Mouse (Mus musculus) left cerebral cortex, postnatal 4 days (tissue): Measurements from ENCODE around the gene Nlrc3. TPM values are rescaled to one million over a fixed set of nuclear protein-coding genes. Genes with fewer than 3 reads are reported as not detected.
"Not testable (repeated sequence)": the region's sequence is repeated elsewhere in the genome, so short reads cannot be mapped to it uniquely, and the experiment has no call there.

Experiments used
- DNase-seq: peaks from one replicate; pipeline ENCODE4 v3.0.0-alpha.2; 2022
- intact Hi-C: fragments of 180-260 bp; cut with DNase I; formaldehyde crosslinking; loops from one replicate; pipeline ENCODE4 v1.15.1; 2025
- total RNA-seq, 2 experiments: library from RNA; stranded (reverse); gene quantifications; 2 replicates each; pipeline ENCODE4 v1.2.3; 2021

Nlrc3 gene
- total RNA-seq: 1 to 10 TPM; 2.6 to 2.9 TPM

DNA sequence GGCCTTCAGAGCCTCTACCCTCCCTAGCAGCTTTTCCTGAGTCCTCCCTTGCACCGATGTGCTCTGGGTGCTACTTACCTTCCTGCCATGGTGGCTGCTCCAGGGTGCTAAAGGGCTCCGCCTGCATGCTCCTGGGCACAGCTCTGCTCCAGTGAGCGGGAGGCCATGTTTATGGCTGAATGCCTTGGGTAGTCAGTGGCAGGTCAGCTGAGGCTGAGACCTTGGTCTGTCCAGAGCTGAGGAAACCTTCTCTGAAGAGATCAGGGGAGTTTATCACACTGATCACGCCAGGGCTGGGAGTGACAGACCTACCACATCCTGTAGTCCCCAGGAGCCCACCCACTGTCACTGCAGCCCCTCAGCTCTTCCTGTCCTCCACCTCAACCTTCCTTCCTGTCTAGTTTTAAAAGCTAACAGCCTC is at the start of gene Nlrc3:
Gene Nlrc3 (minus strand): TSS at position 382 of the 421 bp plus-strand sequence.
- no peak for DNase-seq
- intact Hi-C loops: no loop called here

GRCm38 (mm10) chr16:4022719-4023118 is 46.3 kb upstream of the Nlrc3 start:
- intact Hi-C loops: no loop called here
- no peak for DNase-seq

DNA sequence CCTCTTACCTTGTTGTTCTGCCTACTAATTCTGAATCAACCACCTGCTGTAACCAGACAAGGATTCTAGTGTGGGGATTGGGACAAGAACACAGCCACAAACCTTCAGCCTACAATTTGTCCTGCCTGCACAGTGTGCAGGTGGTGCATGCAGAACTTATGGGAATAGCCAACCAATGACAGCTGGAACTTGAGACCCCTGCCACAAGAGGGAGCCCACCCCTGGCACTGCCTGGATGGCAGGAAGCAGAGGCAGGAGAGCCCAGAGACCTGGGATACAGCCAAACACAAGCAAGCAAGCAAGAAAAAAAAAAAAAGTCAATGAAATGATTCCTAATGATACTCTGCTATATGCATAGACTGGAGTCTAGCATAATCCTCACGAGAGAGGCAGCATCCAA is 44.8 kb upstream of the Nlrc3 start:
- DNase-seq: no peak
- intact Hi-C loops: no loop called here

DNA sequence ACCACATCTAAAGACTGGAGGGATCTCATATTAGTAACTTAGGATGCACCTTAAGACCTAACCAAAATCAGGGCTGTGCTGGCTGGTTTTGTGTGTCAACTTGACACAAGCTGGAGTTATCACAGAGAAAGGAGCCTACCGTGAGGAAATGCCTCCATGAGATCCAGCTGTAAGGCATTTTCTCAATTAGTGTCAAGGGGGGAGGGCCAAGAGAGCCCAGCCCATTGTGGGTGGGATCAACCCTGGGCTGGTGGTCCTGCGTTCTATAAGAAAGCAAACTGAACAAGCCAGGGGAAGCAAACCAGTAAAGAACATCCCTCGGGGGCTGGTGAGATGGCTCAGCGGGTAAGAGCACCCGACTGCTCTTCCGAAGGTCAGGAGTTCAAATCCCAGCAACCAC is 41.0 kb upstream of the Nlrc3 start:
- intact Hi-C loops: not testable (repeated sequence)

DNA sequence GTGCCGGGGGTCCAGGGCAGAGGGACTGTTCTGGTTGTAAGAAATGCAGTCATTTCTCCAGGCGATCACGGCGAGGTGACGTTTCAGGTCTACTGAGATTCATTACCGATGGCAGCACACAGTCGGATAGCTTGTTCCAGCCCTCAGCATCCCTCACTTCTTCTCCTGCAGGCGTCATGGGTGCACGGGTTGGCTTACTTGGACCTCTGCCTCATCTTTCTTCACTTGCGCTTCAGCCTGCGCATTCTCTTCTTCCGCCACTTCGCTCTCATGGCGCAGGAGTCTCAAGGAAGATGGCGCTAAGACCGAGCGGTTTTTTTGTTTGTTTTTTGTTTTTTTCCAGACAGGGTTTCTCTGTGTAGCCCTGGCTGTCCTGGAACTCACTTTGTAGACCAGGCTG is 40.4 kb upstream of the Nlrc3 start:
- intact Hi-C loops, DNase-seq: not testable (repeated sequence)

More for the DNA sequence above, 41.0 kb upstream of the Nlrc3 start:
- DNase-seq: not testable (repeated sequence)

DNA sequence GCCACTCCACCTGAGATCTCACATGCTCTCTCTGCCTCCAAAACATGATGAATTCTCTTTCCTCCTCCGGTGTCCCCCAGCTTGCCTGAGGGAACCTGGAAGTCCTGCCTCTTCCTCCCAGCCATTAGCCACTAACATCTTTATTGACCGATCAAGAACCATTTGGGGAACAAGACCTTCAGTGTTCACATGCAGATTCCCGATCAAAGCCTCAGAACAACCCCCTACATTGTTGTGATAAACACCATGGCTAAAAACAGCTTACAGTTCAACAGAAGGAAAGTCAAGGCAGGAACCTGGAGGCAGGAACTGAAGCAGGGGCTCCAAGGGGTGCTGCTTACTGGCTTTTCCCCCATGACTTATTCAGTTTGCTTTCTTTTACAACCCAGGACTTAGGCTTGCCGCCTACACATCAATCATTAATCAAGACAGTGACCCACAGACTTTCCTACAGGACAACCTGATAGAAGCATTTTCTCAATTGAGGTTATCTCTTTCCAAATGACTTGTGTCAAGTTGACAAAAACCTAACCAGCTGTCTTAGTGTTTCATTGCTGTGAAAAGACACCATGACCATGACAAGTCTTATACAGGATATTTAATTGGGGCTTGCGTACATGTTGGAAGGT is 37.7 kb upstream of the Nlrc3 start:
- DNase-seq: no peak
- intact Hi-C loops: no loop called here

DNA sequence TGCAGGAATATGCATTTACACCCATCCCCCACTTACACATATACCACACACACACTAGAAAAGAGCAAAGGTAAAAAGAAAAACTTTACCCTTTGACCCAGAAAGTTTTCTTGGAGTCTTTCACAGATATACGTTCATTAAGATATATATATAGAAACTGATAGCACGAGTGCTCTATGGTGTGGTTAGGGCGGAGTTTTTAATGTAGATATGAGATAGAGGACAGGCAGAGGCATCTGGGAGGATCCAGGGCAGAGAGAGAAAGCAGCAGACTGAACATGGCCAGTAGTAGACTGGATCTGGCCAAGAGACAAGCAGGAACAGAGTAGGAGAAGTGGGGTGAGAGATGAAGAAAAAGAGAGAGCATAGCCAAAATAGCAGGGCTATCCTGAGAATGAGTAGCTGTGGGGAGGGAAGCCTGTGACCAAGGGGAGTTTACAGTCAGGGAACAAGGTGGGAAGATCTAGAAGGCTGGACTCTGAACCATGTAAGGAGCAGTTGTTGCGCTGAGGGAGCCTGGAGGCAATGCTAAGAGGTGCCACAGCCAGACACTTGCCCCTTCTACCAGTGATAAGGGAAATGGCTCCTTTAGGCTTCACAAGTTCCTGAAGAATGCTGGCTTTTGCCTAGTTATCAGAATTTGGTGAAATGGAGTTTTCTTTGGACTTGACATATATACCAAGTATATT is 36.6 kb upstream of the Nlrc3 start:
- intact Hi-C loops: no loop called here
- no peak for DNase-seq

- intact Hi-C loops: no loop called here
- peak; percentile 96 for DNase-seq
Measured at GRCm38 (mm10) chr16:4003489-4004398, 27.3 kb upstream of the Nlrc3 start, which contains the start of gene Slx4. Slx4 (minus strand) TSS chr16:4003770.

DNA sequence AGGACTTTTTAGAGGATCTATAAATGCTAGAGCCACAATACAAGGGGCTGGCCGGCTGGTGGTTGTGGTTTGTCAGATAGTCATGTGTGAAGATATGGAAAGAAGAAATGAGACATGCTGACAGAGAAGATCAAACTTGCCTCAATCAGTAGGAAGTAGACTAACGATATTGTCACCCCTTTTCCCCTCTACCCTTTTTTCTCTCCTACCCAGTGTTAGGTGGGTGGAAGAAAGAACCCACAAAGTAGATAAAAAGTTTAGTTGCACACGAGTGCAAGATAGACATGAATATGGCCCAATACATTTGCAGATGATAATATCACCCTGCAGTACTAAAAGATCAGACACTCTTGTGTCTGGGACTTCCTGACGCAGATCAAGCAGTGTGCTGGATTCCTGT is 12.0 kb upstream of the Nlrc3 start:
- intact Hi-C loops: no loop called here
- no peak for DNase-seq

DNA sequence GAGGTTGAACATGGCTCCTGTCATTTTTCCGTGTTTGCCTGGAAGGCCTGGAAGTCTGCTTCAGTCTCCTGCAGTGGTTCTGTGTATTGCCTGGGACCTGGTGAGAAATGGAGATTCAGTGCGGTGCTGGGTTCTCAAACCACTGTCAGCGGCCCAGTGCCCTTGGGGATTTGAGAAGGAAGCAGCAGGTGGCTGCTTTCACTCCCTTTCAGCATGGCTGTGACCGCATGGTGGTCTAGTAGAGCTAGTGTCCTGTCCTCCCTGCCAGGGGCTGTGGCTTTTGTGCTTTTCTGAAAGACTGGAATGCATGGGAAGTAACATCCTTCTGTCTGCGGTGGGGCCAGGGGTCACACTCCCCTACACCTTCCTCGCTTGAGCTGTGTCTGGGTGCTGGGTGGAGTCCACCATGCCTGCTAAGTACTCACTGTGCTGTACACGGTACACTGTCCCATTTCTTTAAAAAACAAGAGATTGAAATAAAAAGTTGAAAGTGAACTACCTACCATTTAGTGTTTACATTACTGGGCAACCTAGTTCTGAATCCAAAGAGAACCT is 6.8 kb upstream of the Nlrc3 start:
- no peak for DNase-seq
- intact Hi-C loops: no loop called here

DNA sequence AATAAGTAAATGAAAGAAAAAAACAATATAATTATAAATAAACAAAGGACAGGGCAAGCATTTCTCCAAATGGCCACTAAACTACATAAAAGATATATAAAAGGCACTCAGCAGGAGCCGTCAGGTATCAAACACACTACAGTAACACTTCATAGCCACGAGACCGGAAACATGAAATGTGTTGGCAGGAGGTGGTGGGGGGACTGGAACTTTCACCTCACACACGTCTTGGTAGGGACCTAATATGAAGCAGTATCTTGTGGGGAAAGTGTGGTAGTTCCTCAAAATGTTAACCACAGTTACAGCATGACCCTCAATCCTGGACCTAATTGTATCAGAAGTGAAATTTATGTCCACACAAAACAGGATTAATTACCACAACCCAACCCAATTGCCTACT is 5.7 kb upstream of the Nlrc3 start:
- intact Hi-C loops: no loop called here
- DNase-seq: no peak

DNA sequence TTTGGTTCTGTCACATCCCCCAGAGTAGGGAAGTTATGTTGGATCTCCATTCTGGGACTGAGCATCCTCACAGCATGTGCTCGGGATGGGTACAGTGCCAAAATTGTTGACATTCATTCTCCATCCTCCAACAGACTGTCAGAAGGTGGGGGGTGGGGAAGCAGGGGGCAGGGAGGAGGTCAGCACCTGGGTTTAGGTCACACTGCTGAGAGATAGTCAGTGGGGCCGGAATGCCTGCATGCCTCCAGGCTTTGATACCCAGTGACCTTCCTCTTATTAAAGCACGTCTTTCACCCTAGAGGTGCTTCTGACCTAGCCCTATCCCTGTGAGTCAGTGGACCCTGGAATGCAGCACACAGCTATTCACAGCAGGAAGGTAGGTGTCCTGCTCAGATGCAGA is 280 bp upstream of the Nlrc3 start:
- DNase-seq: no peak
- intact Hi-C loops: no loop called here

GRCm38 (mm10) chr16:3975658-3976057 is 774 bp downstream of the Nlrc3 start:
- DNase-seq: no peak
- intact Hi-C loops: no loop called here

DNA sequence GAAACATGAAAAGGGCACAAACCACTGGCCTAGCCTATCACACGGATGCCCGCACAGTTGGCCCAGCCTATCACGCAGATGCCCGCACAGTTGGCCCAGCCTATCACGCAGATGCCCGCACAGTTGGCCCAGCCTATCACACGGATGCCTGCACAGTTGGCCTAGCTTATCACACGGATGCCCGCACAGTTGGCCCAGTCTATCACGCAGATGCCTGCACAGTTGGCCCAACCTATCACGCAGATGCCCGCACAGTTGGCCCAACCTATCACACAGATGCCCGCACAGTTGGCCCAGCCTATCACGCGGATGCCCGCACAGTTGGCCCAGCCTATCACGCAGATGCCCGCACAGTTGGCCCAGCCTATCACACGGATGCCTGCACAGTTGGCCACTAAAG is 2.0 kb downstream of the Nlrc3 start:
- intact Hi-C loops: not testable (repeated sequence)
- DNase-seq: peak; percentile 46

DNA sequence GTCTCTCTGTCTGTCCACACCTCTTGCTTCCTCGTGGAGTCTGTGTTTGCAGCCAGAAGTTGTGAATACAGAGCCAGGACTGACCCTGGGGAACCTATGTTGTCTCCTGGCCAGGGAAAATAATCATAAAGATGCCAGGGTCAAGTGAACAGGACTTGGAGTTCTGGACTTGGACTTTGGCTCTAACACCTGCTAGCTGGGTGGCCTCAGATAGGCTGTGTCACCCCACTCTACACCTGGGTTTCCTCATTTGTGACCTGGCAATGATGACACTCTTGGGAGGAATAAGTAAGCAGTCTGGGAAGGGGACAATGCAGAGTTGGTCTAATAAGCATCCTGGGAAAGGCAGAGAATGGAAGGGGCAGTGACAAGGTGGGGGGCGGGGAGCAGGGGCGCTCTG is 10.9 kb downstream of the Nlrc3 start:
- intact Hi-C loops: no loop called here
- DNase-seq: no peak

GRCm38 (mm10) chr16:3964990-3965389 is 11.4 kb downstream of the Nlrc3 start:
- intact Hi-C loops: no loop called here
- DNase-seq: no peak

GRCm38 (mm10) chr16:3959261-3959660 is 17.2 kb downstream of the Nlrc3 start:
- intact Hi-C loops: no loop called here
- DNase-seq: no peak

DNA sequence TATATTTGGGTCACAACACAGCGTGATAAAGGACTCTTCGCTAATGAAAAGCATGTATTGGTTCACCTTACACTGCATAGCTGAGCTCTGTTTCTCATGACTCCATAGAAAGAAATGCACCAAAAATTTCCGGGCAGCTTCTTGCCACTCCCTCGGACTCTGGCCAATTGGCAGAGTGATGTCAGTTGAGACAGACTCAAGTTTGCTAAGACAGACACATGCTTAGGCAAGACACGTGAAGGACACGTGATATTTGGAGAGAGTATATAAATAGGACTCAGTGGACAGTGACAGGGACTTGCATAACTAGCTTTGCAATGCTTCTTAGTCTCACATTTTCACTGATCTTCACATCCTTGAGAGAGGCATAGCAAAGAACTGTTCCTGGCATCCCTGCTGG is 20.1 kb downstream of the Nlrc3 start:
- DNase-seq: no peak
- intact Hi-C loops: no loop called here

DNA sequence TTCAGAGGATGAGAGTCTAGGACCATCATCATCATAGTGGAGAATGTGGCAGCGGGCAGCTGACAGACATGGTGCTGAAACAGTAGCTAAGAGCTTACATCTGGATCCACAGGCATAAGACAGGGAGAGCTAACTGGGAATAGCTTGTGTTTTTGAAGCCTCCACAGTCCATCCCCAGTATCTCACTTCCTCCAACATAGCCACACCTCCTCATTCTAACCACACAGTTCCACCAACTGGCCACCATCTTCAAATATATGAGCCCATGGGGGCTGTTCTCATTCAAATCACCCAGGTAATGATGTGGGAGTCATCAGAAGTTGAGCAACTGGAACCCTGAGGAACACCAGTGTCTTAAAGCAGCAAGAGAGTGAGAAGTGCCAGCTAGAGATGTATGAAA is 25.3 kb downstream of the Nlrc3 start:
- DNase-seq: no peak
- intact Hi-C loops: no loop called here

DNA sequence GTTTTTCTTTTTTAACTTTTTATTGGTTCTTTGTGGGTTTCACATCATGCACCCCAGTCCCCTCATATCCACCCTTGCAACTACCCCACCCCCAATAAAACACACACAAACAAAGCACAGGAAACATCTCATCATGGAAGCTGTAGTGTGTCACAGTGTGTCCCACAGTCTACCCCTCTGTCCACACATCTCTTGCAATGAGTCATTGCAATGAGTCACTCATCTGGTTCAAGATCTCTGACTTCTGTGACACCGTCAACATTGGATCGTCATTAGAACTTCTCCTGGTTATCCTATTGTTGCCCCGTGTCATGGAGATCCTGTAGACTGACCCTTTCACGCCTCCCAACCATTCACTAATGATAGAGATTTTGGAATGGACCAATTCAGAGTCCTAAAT is 41.7 kb downstream of the Nlrc3 start:
- intact Hi-C loops: no loop called here

GRCm38 (mm10) chr16:3934091-3934490 is 42.3 kb downstream of the Nlrc3 start:
- intact Hi-C loops: no loop called here
- no peak for DNase-seq

More for the DNA sequence above, 41.7 kb downstream of the Nlrc3 start:
- DNase-seq: no peak
